Mouse (Mus musculus) right cerebral cortex, adult 2 months (tissue): Measurements from ENCODE around the gene Izumo4.

Experiments
- DNase-seq, 2 experiments: peaks; one replicate each; pipeline ENCODE4 v3.0.0; 2021 to 2022; ENCODE audit warnings: low spot score in 2 of 2

Izumo4 gene

DNA sequence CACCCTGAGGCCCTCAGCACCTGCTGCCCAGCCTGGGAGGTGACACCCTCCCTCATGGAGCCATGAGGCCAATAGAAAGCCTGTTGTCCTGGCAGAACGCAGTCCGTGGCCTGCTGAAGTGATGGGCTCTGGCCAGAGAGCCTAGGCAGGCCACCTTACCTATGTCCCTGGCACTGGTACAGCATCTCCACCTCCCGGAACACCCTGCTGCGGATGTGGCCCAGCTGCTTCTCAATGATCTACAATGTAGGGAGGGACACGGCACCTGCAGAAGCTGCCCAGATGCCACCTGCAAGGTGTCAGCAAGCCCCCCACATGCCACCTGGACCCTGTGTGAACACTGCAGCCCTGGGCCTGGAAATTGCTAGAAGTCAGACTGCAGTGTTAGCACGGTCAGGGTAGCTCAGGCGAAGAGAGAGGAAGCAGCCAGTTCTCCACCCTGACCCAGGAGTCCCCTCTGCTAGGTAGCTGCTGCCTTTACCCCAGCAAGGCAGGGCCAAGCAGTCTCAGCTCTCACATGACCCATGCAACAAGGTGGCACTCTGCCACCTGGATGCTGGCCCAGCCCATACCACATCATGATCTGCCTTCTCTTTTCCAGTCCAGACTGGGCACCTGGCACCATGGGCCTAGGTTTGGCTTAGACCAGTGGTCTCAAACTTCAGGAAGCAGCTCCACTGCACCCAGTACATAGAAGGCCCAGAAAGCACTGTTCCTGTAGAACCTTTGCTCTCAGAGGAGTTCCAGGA lies 32.1 kb upstream of the Izumo4 start:
- no peak for DNase-seq

DNA sequence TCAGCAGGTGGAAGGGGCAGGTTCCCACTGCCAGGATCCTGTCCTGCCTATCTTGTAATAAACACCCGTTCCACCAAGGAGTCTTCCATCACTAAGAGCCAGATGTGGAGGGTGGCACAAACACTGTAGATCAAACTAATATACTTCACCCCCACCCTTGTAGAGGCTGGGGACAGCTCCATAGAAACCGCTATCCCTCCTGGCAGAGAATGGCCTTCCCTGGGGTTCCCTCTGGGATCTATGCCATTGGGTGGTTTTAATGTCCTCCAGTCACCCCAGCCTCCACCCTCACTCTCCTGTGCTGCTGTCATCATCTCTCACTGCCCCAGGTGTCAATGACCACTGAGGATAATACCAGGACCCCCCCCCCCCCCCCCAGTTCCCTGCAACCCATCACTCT lies 31.5 kb upstream of the Izumo4 start:
- DNase-seq: no peak

DNA sequence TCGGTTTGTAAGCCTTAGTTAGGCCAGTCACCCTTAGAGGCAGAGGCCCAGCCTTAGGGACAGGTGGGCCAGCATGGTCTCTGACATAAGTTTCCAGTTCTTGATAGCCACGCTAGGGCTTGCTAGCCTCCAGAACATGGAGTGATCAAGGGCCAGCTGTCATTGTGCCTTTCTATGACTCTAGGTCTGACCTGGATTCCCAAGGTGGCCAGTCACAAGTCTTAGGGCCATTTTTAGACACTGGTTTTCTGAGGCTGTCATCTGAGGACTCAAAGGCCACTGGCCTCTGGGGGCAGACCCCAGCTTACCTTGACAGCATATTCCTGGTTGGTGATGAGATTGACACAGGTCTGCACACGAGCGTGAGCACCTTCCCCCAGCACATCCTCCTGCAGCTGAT lies 30.7 kb upstream of the Izumo4 start:
- DNase-seq: no peak

DNA sequence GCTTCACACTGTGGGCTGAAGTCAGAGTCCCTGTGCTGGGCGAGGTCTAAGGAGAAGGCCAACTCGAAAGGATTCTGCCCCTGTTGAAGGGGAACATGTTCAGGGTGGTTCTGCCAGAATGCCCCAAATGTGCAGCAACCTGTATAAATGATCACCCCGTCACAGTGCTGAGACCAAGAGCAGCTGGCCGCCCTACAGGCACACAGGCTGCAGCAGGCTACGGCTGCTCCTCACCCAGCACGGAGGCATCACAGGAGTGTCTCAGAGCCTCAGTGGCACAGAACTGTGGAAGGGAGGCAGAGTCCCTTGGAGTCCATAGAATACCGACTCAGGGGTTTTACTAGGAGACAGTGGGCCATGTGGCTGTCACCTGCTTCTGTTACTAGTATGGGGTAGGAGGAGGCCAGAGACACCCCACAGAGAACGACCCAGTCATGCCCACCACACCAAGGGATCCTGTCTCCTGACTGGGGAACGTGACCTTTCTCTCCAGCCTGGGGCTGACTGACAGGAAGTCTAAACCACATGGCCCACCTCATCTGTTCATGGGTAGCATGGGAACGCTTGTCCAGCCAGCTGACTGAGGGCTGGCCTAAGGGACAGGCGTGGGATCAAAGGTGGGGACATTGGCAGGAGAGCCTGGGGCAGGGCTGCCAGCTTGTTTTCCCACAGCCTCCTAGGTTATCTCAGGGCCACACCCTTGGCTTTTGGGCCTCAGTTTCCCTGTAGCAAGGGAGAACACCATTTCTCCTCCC lies 29.9 kb upstream of the Izumo4 start:
- no peak for DNase-seq

DNA sequence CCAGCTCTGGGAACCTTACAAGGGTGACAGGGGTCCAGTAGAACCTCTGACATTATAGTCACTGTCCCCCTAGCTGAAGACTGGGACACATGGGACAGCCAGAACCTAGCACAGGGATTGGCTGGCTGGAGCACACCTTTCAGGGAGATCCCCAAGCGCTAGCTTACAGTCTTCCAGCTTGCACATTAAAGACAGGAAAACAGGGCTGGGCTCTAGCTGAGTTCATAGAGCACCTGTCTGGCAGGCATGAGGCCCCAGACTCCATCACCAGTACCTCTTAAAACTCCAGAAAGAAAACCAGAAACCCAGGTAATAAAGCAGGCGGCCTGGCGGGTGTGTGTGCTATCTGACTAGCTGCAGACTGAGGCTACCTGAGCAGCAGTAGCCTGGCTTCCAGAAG lies 28.3 kb upstream of the Izumo4 start:
- no peak for DNase-seq

DNA sequence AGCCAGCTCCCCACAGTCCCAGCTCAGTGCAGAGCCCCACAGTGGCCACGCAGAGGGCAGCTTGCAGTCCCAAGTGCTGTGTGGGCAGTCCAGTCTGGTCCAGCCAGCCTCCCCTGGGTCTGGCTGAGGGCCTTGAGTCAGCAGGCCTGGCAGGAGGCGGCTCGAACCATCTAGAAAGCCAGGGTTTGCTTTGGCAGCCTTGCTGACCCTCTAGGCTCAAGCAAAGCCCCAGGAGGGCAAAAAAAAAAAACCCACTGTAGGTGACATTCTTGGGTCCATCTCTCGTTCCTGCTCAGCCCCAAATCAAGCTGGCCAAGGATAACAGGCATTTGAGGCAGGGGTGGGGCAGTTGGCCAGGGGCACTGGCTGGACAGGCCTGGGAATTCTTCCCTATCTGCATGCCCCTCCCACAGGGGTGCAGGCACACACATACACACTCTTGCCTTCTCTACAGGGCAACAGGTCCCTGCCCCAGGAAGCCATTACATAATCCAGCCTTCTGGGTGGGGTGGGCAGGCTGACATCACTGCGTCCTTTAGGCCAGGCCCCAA lies 27.7 kb upstream of the Izumo4 start:
- no peak for DNase-seq

DNA sequence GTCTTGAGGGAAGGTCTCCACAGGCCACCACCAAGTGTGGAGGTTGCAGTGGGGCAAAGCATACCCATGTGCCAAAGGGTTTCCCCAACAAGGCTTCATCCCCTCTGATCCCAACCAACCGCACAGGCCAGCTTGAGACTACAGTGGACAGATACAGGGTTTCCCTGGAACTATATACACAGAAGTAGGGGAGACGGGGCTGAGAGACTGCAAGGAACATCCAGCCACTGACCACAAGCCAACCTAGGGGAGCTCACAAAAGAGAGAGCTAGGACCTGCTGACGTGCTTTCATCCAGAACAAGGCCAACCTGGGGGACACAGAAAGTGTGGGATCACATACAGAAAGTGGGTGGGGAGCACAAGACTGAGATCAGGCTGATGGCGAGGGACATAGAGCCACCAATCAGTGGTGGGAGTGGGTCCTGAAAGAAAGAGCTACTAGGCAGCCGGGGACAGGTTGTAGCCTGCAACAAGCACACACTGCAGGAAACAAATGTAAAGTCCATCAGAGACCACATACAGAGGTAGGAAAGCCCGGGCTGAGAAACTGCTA lies 27.1 kb upstream of the Izumo4 start:
- DNase-seq: no peak

DNA sequence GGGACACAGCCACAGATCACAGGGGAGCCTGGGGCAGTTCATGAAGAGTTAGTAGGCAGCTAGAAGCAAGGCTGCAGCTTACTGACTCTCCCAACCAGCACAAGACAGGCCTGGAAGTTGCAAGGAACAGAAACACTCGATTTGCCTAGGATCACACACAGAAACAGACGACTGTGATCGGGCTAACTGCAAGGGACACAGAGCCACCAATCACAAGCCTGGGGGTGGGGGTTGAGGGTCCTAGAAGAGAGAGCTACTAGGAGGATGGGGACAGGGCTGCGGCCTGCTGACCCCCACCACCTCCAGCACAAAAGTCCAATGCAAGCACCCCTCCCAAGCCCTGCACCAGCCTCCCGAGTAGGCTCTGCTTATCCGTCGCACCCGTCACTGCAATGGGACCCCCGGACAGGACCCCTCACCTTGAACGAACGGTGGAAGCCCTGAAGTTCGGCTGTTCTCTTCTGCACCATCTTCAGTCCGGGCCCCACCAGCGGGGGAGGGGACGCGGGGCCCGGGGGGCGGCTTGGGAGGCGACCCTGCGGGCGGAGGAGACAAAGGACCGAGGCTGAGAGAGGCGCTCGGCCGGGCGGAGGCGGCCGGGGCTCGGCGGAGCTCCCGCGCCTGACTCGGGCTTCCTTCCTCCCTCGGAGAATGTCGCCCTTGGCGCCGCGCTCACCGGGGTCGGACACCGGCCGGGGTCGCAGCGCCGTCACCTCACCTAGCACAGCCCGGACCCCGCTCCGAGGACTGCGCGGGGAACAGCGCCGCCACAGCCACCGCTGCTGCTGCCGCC lies 26.4 kb upstream of the Izumo4 start:
- DNase-seq: no peak

DNA sequence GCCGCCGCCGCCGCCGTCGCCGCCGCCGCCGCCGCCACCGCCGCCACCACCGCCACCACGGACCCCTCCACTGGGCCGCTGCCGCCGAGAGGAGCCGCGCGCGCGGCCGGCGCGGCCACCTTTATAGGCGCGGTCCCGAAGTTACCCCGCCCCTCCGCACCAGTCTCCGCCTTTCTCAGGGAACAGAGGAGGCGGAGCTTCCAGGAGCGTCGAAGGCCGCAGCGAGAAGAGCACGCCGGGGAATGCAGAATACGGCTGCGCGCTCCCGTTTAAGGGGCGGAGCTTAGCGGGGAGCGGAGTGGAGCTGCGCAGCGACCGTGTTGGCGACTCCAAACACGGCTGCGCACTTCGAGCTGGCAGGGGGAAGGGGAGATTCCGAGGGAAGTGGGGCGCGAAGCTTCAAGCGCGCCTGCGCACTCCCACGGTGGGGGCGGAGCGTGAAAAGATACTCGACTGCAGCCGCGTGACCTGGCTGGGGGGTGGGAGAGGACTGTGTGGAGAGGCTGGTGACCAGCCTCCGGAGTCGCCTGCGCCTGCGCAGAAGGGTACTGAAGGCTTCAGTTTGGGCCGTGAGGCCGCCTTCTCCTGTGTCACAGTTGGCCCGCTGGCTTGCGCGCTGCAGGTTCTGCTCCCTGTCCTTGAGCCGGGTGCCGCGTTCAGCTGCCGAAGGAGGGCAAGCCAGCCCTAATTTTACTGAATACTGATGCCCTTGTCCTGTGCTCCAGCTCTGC lies 25.6 kb upstream of the Izumo4 start:
- DNase-seq: peak; percentile 99

DNA sequence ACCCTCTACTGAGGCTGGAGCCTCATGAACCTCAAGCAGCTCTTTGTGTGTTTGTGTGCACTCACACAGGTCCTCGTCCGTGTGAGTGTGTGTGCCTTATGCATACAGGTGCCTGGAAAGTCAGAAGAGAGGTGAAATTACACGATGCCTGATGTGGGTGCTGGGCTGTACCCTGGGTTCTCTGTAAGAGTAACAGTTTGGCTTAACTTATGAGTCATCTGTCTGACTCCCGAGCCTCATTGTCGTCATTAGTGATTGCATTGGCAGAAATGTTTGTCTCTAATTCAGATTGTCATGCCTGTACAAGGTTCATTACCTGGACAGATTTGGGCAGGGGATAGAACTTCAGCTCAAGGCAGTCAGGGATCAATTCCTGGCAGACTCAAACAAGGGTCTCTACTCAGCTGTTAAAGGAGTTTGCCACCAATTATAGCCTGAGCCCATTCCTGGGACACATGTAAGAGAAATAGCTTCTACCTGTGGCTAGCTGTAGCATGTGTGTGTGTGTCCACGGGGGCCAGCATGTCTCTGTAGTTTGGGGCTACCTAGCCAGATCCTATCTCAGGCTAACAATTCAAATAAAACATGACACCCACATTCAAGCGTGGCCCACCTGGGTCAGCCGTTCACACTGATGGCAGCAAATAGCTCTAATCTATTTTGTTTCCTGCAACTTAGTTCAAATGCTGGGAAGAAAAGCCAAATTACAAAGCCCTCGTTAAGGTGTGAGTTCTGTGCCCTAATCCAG lies 24.7 kb upstream of the Izumo4 start:
- no peak for DNase-seq

DNA sequence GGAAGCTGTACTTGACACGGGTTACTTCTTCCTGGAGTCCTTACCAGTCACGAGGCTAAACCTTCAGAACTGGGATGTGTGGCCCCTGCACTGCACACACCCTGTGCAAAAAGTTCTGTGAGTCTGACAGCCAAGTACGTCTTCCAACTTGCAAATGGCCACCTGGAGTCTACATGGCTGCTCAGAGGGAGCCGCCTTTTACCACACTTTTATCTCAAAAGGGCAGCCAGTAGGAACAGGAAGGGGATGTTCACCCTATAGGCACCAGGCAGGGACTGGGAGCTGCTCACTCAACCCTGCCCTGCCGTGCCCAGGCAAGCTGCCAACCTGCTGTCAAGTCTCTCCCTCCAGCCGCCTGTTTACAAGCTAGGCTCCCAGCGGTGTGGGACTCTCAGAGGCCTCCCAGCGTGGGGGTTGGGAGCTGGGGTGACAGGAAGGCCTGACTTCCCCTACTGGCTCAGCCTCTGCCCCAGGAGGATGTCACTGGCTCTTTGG lies 24.0 kb upstream of the Izumo4 start, which contains the start of gene Mknk2:
Mknk2 (minus strand) TSS at position 171 of the 495 bp plus-strand sequence.
- DNase-seq: peak; percentile 72 to 73

DNA sequence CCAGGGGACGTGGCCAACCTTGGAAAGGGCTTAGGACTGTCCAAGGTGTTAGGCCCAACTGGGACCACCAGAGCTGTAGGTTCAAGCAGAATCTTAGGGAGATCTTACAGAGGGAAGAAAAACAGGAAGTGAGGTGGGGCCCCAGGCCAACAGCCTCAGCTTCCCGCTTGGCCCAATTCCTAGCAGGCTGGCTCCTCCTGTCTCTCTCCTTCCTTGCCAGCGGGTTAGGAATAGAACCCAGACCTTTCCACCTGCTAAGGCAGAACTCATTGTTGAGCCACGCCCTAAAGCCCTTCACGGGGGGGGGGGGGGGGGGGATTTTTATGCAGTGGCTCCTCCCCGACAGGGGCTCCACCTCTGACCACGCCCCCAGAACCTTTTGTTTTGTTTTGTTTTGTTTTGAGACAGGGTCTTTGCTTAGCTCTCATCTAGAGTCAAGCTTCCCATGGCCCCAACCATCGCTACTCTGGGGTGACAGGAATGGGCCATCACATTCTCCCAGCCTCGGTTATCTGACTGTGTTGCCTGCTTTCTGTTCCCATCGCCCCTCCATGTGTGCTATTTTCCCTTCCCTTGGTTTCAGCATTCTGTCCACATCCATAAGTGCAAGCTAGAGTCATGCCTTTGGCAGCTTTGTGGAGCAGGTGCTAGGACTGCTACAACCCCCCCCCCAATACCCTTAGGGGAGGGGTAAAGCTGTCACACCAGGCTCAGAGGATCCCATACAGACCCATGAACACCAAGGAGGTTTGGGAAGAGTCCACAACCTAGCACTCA lies 23.2 kb upstream of the Izumo4 start:
- no peak for DNase-seq

DNA sequence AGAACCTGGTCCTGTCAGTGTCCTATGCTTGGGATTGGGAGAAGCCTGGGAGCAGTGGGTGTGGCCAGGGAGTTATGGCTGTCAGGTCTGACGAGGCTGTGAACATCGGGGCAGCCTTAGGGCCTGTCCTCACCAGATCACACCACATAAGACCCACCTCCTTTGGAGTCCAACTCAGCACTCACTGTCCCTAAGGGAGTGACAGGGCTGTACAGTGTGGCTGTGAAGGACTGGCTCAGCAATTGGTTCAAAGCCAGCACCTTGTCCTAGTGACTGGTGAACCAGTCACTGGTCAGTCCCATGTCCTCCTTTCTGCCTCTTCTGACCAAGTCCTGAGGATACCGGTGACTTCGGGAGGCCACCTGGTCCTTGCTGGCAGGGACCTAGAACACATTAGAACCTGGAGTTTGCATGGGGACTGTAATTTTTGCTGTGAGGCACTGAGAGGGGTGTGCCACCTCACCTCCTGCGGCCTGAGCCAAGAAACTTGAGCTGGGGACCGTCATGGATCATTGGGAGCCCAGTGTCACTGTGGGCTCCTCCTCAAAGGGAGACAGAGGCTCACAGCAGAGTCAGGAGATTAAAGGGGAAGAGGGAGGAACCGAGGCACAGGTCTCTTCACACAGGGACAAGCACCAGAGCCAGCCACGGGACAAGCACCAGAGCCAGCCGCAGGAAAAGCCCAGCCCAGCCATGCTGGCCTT lies 22.3 kb upstream of the Izumo4 start:
- no peak for DNase-seq

DNA sequence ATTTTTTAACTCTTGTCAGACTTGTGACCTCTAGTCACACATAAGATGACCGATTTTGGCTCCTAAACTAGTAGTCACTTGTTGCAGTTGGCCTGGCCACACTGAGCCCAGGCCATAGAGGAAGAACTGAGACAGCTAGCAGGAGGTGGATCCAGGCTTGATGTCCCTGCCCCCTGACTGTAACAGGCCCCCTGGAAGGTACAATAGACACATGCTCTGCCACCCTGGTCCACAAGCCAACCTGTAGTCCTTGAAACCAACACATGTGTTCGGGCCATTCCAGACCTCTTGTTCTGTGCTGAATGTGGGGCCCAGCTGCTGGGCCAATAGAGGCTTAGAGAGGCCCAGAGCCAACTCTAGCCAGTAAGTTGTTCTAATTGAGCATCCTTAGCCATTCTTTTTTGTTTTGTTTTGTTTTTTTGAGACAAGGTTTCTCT lies 21.7 kb upstream of the Izumo4 start:
- no peak for DNase-seq

DNA sequence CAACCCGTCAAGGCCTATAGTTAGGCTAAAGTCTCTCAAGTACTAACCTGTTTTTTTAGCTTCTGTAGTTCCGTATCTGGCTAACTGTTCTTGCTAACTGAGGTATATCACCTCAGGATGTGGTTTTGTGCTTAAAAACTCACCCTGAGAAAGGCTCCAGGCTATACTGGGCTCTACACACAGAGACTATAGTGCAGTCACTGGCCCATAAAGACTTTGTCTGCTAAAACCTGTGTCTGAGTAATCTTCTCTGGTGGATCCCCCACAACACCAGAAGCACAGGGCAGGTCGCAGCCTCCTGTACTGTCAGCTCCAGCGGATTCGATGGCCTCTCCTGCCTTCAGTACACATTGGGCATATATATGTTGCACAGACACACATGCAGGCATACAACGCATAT lies 20.0 kb upstream of the Izumo4 start:
- DNase-seq: no peak

DNA sequence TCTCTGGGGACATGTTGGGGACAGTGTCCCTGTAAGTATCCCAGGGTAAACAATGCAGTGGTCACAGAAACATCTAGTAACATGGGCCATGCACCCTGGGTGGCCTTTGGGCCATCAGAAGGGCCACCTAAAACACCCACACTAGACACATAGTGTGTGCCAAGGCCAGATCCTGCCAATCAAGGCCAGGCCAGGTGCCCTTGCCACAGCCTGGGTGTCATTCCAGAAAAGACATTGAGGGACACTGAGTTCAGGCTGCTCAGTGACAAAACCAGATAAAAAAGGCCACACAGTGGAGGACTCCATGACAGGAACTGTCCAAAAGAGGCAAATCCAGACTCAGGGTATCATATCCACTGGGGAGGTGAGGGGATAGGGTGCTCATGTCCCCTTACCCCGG lies 18.3 kb upstream of the Izumo4 start:
- no peak for DNase-seq

DNA sequence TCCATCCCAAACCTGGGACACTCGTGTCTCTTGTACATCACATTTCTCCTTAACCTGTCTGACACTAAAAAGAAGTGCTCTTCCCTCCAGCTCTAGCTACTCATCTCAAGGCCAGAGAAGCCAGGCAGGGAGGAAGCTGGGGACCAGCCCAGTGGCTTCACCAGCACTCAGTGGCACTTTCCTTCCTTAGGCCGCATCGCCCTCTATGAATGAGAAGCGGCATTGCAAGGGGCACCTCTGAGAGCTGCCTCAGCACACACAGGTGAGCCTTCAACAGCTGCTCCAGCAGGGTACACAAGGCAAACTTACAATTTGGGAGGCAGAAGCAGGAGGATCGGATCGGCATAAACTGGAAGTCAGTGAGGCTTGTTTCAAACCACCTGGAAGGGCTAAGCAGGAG lies 17.8 kb upstream of the Izumo4 start:
- DNase-seq: peak in 1 of 2 experiments; percentile 49

DNA sequence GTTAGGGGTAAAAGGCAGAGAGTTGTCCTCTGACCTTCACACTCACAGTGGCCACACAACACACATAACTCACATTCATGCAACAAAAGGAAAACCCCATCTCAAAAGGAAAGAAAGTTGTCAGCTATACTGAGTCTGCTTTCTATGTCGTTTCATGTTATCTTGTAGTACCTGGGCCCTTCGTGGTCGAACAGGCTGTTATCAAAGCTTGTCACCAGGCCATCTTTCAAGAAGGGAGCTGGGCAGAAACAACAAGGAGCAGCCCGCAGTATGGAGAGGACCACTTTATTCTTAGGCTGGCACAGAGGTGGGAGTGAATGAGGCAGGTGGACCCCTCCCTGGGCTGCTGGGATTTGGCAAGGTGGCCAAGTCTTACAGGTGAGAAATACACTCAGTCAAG lies 17.0 kb upstream of the Izumo4 start:
- DNase-seq: no peak

DNA sequence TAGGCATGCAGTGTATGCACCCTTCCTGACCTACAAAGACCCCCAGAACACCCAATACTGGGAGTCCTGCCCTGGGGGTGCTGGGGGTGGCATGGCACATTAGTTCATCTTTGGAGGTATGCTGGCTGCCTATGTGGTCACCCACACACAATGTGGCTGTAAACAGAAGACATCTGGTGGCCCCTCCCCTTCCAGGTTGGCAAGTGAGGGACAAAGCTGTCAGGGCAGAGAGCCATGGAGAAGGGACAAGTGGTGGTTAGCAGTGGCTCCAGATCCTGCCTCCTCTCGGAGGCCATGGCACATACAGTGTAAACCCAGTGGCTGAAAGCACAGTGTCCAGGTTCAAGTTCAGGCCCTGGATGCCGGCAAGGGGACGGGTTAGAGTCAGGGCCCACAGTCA lies 15.4 kb upstream of the Izumo4 start:
- DNase-seq: no peak
